Mouse (Mus musculus): ENCODE data around the gene Epm2a.

Gene Epm2a

DNA sequence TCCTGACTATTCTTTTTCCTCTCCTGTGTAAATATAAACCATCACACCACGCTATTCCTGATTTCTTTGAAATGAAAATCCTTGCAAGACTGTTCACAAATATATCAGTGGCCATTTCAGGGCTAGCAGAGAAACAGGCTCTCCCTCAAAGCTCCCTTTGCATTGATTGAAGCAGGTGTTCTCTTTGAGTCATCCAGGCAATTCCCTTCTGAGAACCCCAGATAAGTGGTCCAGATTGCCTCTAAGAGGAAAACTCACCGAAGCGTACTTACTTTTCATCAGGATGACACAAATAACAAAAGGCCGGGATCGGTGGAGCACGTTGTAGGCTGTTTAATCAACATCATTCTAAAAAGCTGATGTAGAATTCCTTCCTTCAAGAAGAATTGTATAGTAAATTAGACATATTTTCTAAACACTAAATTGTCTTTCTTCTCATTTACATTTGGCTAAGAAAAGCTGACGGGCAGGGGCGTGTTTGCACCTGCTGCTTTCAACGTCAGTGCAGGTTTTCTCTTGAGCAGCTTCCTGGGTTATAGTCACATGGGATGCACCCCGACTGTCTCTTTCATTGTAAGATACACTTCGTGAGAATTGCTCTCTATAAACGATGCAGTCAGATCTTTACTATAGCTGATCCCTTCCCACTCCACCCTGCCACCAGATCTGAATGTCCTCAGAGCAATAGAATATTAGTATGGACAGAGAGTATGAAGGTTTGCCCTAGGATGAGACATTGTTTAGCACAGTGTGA, 86.0 kb downstream of the Epm2a start:
- DNase-seq (ENCODE audit: low spot score in 2 of 2) = no peak

DNA sequence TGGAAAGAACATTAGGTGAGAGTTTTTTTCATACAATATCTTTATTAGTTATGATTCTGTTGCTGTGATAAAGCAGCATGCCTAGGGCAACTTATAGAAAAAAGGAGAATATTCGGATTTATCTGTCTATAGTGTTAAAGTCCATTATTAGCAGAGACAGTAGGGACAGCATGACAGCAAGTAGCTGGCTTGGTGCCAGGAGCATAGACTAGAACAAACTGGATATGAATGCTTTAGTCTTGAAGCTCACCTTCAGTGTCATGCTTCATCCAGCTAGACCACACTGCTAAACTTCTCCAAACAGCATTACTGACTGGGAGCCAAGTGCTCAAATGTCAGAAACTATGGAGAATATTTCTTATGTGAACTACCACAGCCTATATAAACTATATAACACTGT, 93.8 kb downstream of the Epm2a start:
- DNase-seq (ENCODE audit: low spot score in 2 of 2) = no peak

DNA sequence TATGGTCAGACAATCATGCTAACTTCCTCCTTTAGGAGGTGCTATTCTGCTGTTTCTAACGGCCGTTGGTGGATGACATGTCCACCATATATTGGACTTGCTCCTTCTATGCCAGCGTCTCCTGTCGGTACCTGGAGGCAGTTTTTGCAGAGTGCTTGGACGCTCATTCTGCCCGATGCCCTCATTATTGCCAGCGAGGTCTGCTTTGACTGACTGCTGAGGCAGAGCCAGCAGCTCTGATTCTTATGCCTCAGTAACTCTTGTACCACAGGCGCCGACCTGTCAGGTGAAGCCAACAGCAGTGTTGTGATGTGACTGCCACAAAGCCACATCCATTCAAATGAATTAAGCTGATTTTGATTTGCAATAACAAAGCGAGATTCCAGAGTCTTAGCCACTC, 95.3 kb downstream of the Epm2a start:
- DNase-seq (ENCODE audit: low spot score in 2 of 2) = no peak

DNA sequence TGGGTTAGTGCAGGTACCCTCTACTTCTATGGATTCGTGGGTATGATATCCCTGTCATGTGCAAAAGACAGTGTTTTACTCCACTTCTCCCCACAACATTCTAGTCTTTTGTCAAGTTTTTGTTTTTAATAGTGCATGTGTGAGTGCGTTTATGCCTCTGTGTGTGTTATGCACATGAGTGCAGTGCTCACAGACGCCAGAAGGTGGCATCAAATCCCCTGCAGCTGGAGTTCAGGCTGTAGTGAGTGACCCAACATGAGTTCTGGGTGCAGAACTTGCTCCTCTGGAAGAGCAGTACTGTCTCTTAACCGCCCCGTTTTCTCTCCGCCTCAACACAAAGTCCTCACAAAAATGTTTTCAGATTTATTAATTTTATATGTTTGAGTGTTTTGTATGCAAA, 96.1 kb downstream of the Epm2a start:
- DNase-seq (ENCODE audit: low spot score in 2 of 2) = no peak

DNA sequence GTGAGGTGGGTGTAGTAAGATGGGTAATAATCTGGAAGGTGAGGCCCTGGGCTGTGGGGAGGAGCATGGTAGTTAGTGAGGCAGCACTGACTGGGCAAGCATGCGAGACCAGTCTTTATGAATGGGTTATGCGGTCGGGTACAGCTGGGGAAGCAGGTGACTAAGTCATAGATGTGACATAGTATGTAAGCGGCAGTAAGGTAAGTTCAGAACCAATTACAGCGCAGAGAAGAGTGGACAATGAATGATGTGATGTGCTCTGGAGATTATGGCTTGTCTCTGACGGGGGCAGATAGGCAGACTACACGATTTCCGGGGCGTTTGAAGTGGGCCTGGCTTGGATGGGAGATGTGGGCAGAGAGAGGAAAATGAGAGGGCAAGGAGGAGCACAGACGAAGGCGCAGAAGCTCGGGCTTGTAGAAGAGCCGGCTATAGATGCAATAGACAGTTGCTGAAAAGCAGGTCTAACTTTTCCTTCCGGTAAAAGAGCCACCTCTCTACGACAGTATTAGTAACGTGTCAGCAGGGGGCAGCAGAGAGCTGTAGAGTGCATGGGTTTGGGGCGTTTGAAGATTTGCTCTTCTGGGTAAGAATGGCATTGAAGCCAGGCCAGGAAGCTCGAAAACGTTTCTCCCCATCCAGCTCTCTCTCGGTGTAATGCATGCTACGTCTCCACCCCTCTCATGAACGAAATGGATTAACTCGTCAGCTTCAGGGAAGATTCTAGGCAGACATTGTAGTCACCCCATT, 106.5 kb downstream of the Epm2a start:
- peak; percentile 34 to 77 for DNase-seq (ENCODE audit: low spot score in 2 of 2)

DNA sequence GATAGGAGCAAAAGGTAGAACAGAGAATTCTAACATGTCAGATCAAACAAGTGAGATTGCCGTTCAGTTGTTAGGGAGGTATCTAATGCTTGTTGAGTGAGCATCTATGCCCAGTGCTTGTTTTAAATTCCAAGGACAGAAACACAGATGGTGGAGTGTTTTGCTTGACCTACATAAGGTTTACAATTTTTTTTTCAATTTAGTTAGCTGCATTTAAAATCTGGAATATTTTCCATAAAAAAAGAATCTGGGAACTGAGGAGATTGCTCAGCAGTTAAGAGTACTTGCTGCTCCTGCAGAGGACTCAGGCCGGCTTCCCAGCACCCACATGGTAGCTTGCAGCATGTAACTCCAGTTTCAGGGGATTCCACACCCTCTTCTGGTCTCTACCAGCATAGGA, 109.3 kb downstream of the Epm2a start:
- no peak for DNase-seq (ENCODE audit: low spot score in 2 of 2)

DNA sequence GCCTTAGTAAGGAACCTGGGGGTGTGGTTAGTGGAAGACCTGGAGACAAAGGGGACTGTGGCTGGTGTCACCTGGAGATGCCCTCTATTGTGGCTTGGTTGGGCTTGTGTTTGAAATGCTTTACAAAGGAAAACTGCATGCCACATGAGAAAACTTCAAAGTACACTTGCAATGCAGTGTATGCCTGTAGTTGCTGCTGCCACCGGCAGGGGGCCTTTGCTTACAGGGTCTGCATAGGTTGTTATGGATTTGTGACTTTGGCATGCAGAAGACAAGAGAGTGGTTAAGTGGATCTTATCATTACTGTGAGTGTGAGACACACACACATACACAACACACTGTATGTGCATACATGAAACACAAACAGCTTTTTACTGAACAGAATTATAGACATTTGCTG, 114.2 kb downstream of the Epm2a start:
- DNase-seq (ENCODE audit: low spot score in 2 of 2) = peak in 1 of 2 experiments; percentile 36

DNA sequence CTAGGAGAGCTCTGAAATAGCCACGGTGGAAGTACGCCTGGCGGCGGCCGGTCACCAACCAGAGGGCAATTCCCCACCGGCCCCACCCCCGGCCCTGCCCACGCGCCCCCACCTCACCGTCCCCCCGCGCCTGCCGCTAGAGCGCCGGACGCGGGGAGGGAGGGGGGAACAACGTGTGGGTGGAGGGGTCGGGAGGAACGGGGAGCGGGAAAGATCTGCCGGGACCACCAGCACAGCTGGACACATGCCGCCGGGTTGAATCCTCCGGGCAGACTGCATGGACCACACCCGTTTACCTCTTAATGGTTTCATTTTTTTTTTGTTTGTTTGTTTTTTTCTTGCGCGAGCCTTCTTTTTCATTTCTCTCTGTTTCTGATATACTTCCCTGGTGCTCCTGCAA, 148.8 kb downstream of the Epm2a start:
- DNase-seq (ENCODE audit: low spot score in 2 of 2) = peak; percentile 41 to 83

All from thymus, postnatal 10 days (tissue).